Mouse (Mus musculus): ENCODE measurements at regions not wholly inside any gene's neighbourhood (a gene's known extent, or its start where the extent isn't known, plus 50 kb on each side); places are given as distances from the start of the nearest gene placed in this dataset.

- H3K4me2 ChIP-seq (ENCODE audit: low read depth, low read length, poor library complexity, severe bottlenecking), result no peak overlapping the region
- H3K27me3 ChIP-seq (ENCODE audit: insufficient read depth, low read length), result no peaks in the 10 kb centered on the region
- H3K4me3 ChIP-seq (ENCODE audit: low read depth, low read length), result no peak overlapping the region
- no peak for ATAC-seq (ENCODE audit: low FRiP score)
- 57% methylated on average over 11 of the region's 11 CpGs for WGBS
- no peaks in the 10 kb centered on the region for H3K4me1 ChIP-seq (ENCODE audit: insufficient read depth, low read length)
- H3K9ac ChIP-seq (replicated peaks; ENCODE audit: low read length, poor library complexity, severe bottlenecking), result no peak overlapping the region
- no peak for TF ChIP-seq CTCF (IDR thresholded peaks at IDR 0.05)
- DNase-seq (ENCODE audit: low spot score), result no peak
- no peaks in the 10 kb centered on the region for H3K36me3 ChIP-seq (ENCODE audit: insufficient read depth, low read length)
- H3K27ac ChIP-seq (ENCODE audit: low read depth, low read length), result no peak overlapping the region
- no peaks in the 10 kb centered on the region for H3K9me3 ChIP-seq (ENCODE audit: low read length)
Observed at GRCm38 (mm10) chr11:63684228-63684980, 237.7 kb downstream of the Hs3st3b1 start.

DNA sequence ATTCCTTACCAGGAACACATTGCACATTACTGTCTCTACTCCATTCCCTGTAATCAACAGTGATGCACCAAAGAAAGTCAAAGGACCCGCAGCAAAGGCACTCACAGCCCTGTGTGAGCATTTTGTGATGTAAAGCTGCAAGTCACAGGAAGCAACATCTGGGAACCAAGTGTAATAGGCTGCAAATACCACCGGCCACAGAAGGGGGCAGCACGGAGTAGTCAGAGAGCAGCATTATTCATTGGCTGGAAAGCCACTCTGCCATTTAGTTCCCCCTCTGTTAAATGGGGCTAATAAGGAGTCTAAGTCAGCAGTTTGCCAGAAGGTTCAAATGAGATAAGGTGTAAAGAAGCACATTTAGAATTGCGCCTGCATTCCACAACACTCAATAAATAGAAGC, 231.0 kb downstream of the Hs3st3b1 start:
- no peaks in the 10 kb centered on the region for H3K27me3 ChIP-seq (ENCODE audit: insufficient read depth, low read length)
- no peak overlapping the region for H3K4me2 ChIP-seq (ENCODE audit: low read depth, low read length, poor library complexity, severe bottlenecking)
- 54% methylated on average over 4 of the region's 4 CpGs for WGBS
- H3K36me3 ChIP-seq (ENCODE audit: insufficient read depth, low read length), result no peaks in the 10 kb centered on the region
- H3K9ac ChIP-seq (replicated peaks; ENCODE audit: low read length, poor library complexity, severe bottlenecking), result no peak overlapping the region
- H3K4me3 ChIP-seq (ENCODE audit: low read depth, low read length), result no peak overlapping the region
- TF ChIP-seq CTCF (IDR thresholded peaks at IDR 0.05), result peak; percentile 61
- no peaks in the 10 kb centered on the region for H3K4me1 ChIP-seq (ENCODE audit: insufficient read depth, low read length)
- DNase-seq (ENCODE audit: low spot score) (no peak), ATAC-seq (ENCODE audit: low FRiP score) (no peak)
- H3K9me3 ChIP-seq (ENCODE audit: low read length), result no peaks in the 10 kb centered on the region
- no peak overlapping the region for H3K27ac ChIP-seq (ENCODE audit: low read depth, low read length)

DNA sequence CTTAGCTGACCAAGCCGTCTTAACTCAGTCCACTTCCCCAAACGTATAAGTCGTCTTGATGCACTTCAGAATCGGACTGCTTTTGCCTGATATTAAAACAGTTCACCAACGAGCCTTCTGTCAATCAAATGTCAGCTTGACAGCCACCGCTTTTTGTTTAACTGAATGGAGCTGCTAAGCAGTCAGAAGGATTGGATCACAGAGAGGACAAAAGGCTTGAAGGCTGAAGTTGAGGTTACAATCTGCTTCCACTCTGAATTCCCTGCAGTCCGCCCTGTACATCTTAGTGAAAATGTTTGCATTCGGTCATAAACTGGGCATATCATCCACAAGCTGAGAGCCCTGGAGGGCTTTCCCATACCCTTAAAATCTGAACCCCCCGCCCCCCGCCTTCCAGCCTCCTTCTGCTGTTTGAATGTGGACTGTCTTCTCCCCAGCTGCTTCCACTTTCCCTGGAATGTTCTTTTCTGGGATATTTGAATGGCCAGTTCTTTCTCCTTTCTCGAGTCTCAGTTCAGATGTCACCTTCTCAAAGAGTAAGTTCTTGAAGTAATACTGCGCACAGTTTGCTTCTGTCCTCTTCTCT, 217.0 kb downstream of the Hs3st3b1 start:
- Histone ChIP-seq H3K9me3 (ENCODE audit: low read length) (no peaks in the 10 kb centered on the region), H3K27ac (ENCODE audit: low read depth, low read length) (no peak overlapping the region), H3K36me3 (ENCODE audit: insufficient read depth, low read length) (no peaks in the 10 kb centered on the region), H3K4me2 (ENCODE audit: low read depth, low read length, poor library complexity, severe bottlenecking) (no peak overlapping the region), H3K4me3 (ENCODE audit: low read depth, low read length) (no peak overlapping the region), H3K27me3 (ENCODE audit: insufficient read depth, low read length) (no peaks in the 10 kb centered on the region), H3K4me1 (ENCODE audit: insufficient read depth, low read length) (no peaks in the 10 kb centered on the region), H3K9ac (replicated peaks; ENCODE audit: low read length, poor library complexity, severe bottlenecking) (no peak overlapping the region)
- ATAC-seq (ENCODE audit: low FRiP score), result no peak
- TF ChIP-seq CTCF (IDR thresholded peaks at IDR 0.05), result no peak
- DNase-seq (ENCODE audit: low spot score), result no peak
- 40% methylated on average over 12 of the region's 12 CpGs for WGBS

DNA sequence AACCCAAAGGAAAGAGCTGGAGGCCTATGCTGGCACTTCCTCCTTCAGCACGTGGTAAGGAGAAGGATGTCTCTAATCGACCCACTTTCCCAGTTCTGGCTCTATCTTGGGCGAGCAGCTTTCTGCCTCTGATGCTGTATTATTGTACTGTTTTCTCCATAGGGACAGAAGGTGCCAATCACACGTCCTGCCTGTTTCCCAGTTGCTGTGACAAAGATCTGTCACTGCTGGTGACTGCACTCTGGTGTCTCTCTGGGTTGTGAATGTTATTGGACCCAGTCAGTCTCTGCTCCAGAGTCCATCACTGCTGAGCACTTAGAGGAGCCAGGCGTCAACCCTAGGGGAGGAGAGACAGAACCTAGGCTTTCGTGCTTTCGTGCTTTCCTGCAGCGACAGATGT, 216.0 kb downstream of the Hs3st3b1 start:
- Histone ChIP-seq H3K4me2 (ENCODE audit: low read depth, low read length, poor library complexity, severe bottlenecking) (no peak overlapping the region), H3K9ac (replicated peaks; ENCODE audit: low read length, poor library complexity, severe bottlenecking) (no peak overlapping the region), H3K27ac (ENCODE audit: low read depth, low read length) (no peak overlapping the region), H3K27me3 (ENCODE audit: insufficient read depth, low read length) (no peaks in the 10 kb centered on the region), H3K36me3 (ENCODE audit: insufficient read depth, low read length) (no peaks in the 10 kb centered on the region), H3K4me1 (ENCODE audit: insufficient read depth, low read length) (no peaks in the 10 kb centered on the region), H3K4me3 (ENCODE audit: low read depth, low read length) (no peak overlapping the region), H3K9me3 (ENCODE audit: low read length) (no peaks in the 10 kb centered on the region)
- TF ChIP-seq CTCF (IDR thresholded peaks at IDR 0.05), result no peak
- WGBS, result 66% methylated on average over 8 of the region's 8 CpGs
- no peak for ATAC-seq (ENCODE audit: low FRiP score)
- DNase-seq (ENCODE audit: low spot score), result no peak

GRCm38 (mm10) chr11:63707093-63707492, 215.0 kb downstream of the Hs3st3b1 start:
- ATAC-seq (ENCODE audit: low FRiP score) (no peak), DNase-seq (ENCODE audit: low spot score) (peak; percentile 43)
- H3K4me2 ChIP-seq (ENCODE audit: low read depth, low read length, poor library complexity, severe bottlenecking), result no peak overlapping the region
- H3K36me3 ChIP-seq (ENCODE audit: insufficient read depth, low read length), result no peaks in the 10 kb centered on the region
- H3K27me3 ChIP-seq (ENCODE audit: insufficient read depth, low read length), result no peaks in the 10 kb centered on the region
- H3K9ac ChIP-seq (replicated peaks; ENCODE audit: low read length, poor library complexity, severe bottlenecking), result no peak overlapping the region
- WGBS, result 17% methylated on average over 5 of the region's 5 CpGs
- no peaks in the 10 kb centered on the region for H3K9me3 ChIP-seq (ENCODE audit: low read length)
- H3K4me3 ChIP-seq (ENCODE audit: low read depth, low read length), result no peak overlapping the region
- H3K4me1 ChIP-seq (ENCODE audit: insufficient read depth, low read length), result no peaks in the 10 kb centered on the region
- no peak overlapping the region for H3K27ac ChIP-seq (ENCODE audit: low read depth, low read length)
- TF ChIP-seq CTCF (IDR thresholded peaks at IDR 0.05), result no peak

DNA sequence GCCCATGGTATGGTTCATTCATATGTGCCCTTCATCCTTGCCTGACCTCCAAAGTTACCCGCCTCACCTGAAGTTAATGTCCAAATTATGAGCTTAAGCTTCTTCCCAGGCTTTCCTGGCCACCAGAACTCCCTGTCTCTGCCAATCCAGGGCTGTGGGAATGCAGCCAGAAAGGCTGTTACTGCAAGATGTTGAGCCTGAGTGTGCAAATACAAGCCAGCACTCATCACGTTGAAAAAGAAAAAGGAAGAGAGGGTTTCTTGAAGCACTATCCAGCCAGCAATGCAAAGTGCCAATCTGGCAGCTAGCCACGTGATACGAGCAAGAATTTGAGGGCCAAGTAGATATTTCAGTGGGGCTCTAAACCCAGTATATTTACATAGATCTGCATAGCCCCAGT, 213.7 kb downstream of the Hs3st3b1 start:
- no peaks in the 10 kb centered on the region for H3K27me3 ChIP-seq (ENCODE audit: insufficient read depth, low read length)
- TF ChIP-seq CTCF (IDR thresholded peaks at IDR 0.05), result no peak
- no peak for ATAC-seq (ENCODE audit: low FRiP score)
- no peak overlapping the region for H3K27ac ChIP-seq (ENCODE audit: low read depth, low read length)
- no peaks in the 10 kb centered on the region for H3K9me3 ChIP-seq (ENCODE audit: low read length)
- H3K9ac ChIP-seq (replicated peaks; ENCODE audit: low read length, poor library complexity, severe bottlenecking), result no peak overlapping the region
- H3K4me3 ChIP-seq (ENCODE audit: low read depth, low read length), result no peak overlapping the region
- no peaks in the 10 kb centered on the region for H3K4me1 ChIP-seq (ENCODE audit: insufficient read depth, low read length)
- DNase-seq (ENCODE audit: low spot score), result peak; percentile 62
- WGBS, result 73% methylated on average over 4 of the region's 4 CpGs
- H3K4me2 ChIP-seq (ENCODE audit: low read depth, low read length, poor library complexity, severe bottlenecking), result no peak overlapping the region
- H3K36me3 ChIP-seq (ENCODE audit: insufficient read depth, low read length), result no peaks in the 10 kb centered on the region
